Mouse (Mus musculus) CD8-positive naive resting alpha-beta T cell, adult 2 months (primary cell): ENCODE measurements around the gene Lbhd1.
"Not testable (repeated sequence)": the region's sequence is repeated elsewhere in the genome, so short reads cannot be mapped to it uniquely, and the experiment has no call there.

Experiments
- DNase-seq, 2 experiments: peaks; one replicate each; pipeline ENCODE4 v3.0.0; 2022; ENCODE audit warnings: low read depth in 2 of 2, low spot score in 2 of 2

Gene Lbhd1

DNA sequence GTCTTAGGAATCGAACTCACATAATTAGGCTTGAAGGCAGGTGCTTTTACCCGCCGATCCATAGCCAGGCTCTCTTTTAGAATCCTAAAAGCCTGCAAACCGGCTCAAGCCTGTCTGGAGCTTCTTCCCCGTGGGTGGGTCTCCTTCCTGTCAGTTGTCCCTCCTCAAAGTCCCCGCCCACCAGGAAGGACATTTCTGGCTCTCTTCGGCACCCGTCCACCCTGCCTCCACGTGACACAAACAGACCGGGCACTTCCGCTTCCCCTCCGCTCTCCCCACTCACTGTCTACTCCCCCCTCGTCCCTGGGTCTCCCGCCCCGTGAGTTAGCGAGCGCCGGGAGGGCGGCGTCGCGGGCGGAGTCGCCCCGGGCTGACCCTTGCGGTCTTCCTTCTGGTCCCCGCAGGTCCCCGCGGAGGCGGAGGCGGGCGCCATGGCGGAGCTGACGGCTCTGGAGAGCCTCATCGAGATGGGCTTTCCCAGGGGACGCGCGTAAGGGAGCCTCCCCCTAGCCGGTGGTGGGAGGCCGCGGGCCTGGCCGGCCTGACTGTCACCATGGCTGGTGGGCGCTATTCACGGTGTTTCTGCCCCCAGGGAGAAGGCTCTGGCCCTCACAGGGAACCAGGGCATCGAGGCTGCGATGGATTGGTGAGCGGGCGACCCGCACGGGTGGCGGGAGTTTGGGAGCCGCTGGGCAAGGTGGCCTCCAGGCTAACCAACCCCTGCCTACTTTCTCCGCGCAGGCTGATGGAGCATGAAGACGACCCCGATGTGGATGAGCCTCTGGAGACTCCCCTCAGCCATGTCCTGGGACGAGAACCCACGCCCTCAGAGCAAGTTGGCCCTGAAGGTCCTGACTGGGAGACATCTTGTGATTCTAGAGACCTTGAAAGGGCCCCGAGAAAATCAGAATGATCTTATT is 12.0 kb upstream of the Lbhd1 start, which contains the start of gene Ubxn1:
Gene Ubxn1 (plus strand): TSS at position 230 of the 920 bp plus-strand sequence.
- DNase-seq, result peak; percentile 89 to 95

DNA sequence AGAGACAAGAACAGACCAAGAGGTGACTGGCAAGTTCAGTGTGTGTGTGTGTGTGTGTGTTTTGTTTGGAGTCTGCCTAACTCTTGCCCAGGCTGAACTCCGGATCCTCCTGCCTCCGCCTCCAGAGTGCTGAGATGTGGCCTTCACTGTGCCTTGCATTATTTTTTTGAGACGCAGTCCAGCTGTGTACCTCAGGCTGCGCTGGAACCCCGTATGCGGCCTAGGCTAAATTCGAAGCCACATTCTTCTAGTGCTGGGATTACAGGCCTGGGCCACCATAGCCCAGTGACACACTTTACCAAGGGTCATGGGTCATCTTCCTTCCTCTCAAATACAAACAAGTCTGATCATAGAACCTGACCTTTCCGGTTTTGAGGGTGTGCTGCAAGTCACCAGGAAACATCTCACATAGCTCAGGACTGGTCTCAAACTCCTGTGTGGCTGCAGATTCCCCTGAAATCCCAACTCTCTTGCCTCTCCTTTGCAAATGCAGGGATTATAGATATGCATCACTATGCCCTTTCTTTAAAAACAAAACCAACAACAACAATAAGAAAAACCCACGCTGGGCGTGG is 11.2 kb upstream of the Lbhd1 start:
- no peak for DNase-seq

DNA sequence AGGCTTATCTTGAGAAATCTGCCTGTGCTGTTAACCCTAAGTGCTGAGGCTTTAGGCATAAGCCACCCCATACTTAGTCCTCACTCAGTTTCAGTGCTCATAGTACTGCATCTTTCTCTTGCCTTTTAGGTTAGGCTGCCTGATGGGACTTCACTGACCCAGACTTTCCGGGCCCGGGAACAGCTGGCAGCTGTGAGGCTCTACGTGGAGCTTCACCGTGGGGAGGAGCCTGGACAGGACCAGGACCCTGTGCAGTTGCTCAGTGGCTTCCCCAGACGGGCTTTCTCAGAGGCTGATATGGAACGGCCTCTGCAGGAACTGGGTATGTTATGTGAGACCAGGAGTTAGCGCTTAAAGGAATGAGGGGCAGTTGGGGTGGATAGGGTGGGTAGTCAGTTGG is 8.5 kb upstream of the Lbhd1 start:
- no peak for DNase-seq

DNA sequence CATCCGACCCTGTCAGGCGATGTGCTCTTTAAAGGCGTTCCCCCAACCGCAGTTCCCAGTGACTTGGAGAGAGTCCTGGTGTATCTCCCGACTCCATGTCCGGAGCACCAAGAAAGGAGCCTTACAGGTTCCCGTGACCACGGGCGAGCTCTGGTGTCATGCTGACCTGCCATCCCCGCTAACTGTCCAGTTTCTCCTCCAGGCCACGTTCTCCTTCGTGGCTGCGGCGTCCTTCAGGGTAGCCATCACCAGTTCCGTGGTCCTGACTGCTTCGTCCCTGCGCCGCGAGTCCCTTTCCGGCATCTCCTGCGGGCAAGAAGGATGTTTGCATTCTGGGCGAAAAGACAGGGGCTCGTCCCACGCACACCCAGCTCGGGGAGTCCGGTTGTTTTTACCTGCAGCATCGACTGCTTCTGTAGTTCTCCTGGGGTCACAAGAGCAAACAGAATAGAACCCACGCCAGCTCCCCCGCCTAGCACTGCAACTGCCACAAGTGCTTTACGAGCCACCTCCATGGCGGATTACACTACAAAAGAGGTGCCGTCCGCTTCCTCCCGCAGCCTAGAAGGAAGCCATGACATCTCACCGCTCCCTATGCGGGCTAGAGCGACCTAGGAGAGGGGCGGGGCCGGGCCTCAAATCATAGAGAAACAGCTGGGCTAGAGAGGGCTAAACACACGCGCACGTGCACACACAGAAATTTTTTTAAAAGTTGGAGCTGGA is 3.1 kb upstream of the Lbhd1 start, which contains the start of gene Uqcc3:
Gene Uqcc3 (minus strand): TSS at position 613 of the 723 bp plus-strand sequence.
- peak; percentile 83 to 90 for DNase-seq

DNA sequence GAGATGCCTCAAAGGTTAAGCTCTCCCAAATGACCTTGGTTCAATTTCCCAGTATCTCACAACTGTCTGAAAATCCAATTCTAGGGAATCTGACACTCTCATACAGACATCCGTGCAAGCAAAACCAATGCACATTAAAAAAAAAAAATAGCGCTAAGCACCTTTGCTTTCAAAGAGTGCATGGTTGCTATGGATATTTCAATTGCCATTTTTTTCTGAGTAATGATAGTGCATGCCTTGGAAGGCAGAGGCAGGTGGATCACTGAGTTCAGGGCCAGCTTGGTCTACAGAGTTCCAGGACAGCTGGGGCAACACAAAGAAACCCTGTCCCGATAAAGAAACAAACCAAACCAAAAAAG is 2.5 kb upstream of the Lbhd1 start:
- DNase-seq, result no peak

DNA sequence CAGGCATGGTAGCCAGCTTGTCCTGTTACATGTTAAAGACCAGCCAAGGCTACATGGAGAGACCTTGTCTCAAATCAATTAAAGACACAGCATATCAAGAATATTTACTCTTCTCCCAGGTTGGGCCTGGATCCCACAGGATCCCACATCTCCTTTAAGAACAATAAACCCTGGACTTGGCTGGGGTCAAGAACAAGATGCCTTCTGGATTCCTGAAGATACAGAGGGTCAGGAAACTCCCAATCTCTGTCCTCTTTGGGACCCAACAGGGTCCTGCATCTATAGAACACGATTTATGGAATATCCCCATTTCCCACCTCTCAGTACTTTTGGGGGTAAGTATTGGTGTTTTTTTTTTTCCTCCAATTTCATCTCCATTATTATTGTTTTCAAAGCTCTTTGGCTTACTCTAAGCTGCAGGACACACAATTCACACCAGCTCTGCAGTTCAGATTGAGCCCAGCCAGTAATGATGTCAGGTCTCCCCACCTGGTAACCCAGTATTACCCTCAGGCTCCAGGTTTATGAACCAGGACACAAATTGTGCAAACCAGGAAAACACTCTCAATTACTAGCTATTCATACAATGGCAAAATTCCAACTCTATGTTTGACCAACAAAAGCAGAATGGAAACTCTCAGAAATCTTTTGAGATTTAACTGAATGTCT is 3.5 kb downstream of the Lbhd1 start:
- DNase-seq, result no peak

DNA sequence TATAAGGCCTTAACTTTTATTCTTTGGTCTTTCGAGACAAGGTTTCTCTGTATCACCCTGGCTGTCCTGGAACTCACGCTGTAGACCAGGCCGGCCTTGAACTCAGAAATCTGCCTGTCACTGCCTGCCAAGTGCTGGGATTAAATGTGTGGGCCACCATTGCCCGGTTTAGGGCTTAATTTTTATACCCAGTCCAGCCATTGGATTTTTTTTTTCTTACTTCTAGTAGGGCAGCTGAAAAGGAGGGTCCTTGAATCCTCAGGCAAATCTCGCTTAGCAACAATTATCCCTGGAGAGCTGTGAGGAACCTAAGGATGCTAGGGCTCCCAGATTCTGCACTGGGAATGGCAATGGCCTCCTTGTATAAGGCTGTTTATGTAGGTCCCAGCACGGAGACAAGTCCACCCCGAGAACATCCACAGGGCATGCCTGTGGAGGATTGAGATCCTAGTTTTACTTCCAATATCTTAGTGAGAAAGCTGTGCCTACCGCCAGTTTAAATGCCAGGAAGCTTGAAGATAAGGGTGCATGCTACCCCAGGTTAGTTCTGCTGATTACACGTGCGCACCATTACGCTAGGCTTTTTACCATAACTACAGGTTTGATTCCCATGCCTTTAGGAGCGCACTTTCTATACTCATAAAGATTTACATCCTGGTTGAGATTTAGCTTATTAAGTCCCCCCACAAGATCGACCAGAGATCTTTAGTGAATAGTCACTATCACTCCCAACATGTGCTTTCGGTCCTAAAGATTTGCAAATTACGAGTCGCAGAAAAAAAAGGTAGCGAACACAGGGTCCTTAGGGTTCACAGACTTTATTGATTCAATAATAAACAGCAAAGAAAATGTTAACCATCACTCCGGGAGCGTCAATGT is 4.3 kb downstream of the Lbhd1 start:
- DNase-seq, result no peak

DNA sequence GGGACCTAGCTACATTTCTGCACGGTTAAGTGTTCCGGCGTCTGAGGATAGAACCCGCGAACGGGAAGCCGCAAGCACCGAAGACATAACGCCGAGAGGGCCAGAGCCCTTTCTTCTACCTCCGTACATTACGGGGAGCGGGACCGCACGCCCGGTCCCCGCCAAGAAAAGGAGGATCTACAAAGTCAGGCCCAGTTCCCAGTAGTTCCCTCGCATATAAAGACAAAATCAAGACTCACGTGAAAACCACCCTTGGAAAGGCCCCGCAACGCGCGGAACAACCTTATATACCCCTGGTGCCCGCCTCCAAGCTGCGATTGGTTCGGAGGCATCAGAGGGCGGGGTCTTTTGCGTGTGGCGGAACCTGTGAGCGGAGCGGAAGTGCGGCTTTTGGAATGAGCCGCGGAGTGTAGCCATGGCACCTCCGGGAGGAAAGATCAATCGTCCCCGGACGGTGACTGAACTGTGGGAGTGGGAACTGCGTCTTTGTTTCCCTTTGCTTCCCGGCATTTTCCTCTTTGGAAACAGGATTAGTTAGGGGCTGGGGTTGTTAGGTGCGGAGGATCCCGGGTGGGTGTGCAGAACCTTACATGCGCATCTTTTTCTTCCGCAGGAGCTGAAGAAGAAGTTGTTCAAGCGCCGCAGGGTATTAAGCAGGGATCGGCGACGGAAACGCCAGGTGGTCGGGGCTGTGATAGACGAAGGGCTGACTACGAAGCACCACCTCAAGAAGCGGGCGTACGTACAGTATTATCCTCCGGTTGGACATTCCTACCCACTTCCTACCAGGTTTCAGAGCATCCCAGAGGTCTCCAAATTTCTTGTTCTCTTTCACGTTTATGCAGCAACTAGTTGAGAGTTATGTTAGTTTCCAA is 5.2 kb downstream of the Lbhd1 start, which contains the start of the genes 1810009A15Rik and Gm49416:
Gene 1810009A15Rik (plus strand): TSS at position 343 of the 875 bp plus-strand sequence.
Gene Gm49416 (plus strand): TSS at position 416 of the 875 bp plus-strand sequence.
- DNase-seq, result peak; percentile 94

DNA sequence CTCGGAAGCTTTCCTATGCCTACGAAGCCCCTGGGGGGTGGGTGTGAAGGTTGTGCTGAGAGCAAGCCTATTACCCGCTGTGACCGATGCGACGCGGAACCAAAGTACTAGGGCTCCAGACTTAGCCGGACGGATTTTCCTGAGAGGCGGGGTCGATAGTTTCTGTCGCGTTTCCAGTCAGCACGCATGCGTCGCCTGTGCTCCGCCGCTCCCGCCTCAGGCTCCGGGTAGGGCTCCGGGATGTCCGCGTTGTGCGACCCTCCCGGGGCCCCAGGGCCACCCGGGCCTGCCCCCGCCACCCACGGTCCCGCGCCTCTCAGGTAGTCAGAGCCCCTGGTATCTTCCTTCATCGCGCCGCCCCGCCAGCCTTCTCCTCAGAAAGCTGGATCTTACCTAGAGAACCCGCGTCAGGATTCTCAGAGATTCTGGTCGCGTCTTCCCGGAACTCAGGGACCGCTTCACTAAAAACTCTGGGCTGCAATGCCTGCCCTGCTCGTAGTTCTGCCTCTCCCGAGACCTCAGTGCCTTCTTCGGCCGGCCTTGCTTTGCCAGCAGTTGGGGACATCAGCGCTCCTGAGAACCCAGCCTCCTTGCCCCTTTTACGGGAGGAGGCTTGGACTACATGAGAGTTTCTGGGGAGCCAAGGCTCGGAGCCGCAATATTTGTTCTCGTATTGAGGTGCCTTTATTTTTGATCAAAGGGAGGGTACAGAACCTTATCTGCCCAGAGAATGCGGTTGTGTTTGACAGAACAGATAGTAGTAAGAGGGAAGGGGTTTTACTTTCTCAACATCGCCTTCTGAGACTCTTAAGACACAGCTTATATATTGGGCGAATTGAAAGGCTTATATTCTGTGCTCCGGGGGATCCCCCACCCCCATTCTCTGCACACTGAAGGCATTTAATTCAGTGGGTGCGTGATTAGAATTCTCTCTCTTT is 9.6 kb downstream of the Lbhd1 start, which contains the start of gene Ints5:
Gene Ints5 (plus strand): TSS at position 177 of the 938 bp plus-strand sequence.
- peak; percentile 76 to 85 for DNase-seq

DNA sequence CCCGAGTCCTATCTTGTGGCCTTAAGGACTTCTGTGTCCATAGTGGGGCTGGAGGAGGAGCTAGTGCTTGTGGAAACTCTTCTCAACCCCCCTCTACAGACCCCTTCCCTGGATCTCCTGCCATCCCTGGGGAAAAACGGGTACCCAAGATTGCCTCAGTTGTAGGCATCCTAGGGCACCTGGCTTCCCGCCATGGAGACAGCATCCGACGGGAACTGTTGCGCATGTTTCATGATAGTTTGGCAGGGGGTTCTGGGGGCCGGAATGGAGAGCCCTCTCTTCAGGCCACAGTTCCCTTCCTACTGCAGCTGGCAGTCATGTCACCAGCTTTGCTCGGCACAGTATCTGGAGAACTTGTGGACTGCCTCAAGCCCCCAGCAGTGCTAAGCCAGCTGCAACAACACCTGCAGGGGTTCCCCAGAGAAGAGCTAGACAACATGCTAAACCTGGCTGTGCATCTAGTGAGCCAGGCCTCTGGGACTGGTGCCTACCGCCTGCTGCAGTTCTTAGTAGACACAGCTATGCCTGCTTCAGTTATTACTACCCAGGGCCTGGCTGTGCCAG is 11.9 kb downstream of the Lbhd1 start:
- DNase-seq, result no peak

DNA sequence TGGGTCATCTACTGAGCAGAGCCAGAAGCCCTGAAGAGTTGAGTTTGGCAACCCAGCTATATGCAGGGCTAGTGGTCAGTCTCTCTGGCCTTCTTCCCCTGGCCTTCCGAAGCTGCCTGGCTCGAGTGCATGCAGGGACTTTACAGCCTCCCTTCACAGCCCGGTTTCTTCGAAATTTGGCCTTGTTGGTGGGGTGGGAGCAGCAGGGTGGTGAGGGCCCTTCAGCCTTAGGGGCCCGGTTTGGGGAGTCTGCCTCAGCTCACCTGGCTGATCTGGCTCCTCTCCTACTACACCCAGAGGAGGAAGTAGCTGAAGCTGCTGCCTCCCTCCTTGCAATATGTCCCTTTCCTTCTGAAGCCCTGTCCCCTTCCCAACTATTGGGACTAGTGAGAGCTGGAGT is 12.7 kb downstream of the Lbhd1 start:
- not testable (repeated sequence) for DNase-seq

DNA sequence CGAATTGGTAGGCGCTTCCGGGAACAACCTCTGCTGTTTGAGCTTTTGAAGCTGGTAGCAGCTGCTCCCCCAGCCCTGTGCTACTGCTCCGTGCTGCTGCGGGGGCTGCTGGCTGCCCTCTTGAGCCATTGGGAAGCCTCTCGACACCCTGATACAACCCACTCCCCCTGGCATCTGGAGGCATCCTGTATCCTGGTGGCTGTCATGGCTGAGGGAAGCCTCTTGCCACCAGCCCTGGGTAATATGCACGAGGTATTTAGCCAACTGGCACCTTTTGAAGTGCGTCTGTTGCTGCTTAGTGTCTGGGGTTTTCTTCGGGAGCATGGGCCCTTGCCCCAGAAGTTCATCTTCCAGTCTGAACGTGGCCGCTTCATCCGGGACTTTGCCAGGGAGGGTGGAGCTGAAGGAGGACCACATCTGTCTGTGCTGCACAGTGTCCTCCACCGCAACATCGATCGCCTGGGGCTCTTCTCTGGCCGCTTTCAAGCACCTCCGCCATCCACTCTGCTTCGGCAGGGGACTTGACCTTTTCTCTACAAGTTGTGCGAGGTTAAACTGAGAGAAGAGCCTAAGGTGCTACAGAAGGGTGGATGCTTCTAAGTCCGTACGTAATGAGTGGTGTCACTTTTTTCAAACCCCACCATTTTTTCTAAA is 13.8 kb downstream of the Lbhd1 start:
- not testable (repeated sequence) for DNase-seq

DNA sequence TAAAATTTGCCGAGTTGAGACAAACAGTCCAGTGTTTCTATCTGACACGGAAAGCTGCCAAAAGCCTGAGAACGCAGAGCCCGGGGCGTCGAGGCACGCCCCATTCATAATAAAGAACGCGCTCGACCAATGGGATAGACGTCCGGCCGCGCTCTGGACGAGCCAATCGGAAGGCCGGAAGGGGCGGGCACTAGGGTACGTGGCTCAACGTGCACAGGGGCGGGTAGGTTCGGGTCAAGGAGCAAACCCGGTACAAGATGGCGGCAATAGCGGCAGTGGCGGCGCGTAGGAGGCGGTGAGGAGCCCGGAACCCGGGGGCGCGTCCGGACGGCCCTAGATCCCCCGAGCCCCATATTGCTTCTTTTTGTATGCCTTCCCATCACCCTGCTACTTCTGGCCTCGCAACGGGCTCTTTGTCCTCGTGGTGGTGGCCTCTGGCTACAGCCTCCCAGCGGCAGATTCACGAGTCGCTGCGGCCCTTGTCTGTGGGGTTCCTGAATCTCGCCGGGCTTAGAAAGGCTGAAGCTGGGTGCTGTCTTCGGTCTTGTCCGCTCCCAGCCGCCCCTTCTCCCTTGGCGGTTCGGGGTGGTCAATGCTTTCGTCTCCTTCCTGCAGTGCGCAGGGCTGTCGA is 14.4 kb downstream of the Lbhd1 start, which contains the start of gene Ganab:
Gene Ganab (plus strand): TSS at position 207 of the 631 bp plus-strand sequence.
- peak; percentile 90 to 92 for DNase-seq

DNA sequence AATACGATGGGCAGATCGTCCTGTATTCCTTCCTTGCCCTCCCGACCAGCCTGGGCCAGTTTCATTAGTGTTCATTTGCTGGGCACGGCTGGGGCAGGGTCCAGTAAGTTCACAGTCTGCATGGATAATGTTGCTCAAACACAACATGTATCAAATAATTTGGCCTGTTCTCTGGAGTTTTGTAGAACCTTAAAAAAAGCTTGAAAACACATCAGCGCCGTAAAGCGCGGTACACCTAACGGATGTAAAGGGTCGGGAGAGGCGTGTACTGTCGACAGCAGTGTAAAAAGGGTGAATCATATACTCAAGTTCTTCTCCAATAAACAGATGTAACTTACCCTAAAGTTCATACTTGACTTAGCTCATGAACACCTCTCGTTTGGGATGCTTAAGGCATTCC is 15.0 kb downstream of the Lbhd1 start:
- DNase-seq, result peak in 1 of 2 experiments; percentile 18

DNA sequence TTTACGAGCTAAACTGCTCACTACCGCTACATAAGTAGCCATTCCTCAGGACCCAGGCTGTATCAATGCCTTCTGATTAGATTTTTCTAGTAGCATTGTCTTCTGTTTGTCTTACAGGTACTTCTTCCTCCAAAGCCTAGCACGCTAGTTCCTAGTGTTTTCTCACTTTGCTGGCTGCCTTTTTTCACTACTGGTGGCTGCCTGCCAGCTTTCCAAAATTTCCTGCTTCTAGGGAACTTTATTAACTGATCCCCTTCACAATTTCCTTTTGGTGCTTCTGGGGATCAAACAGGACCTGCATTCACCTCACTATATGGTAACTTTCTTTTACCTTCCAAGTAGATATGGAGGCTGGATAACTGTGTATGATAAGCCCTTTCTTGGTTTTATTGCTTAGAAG is 15.5 kb downstream of the Lbhd1 start:
- DNase-seq, result no peak

DNA sequence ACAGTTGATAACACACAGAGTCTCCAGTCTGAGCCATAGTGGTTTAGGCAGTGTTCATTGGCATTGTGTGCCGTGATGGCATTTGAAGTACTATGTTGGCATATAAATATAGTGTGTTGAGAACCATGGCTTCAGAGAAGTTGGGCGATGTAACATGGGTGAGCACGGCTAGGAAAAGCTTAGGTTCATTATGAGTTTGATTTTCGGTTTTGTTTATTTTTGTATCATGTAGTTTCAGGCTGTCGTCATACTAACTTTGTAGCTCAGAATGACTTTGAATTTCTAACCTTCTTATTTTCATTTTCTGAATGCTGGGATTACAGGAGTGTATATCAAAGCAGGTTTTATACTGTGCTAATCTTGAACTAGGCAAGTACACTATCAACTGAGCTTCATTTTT is 19.9 kb downstream of the Lbhd1 start:
- no peak for DNase-seq
